ENCODE assay signal across 8 mouse cellular contexts in genomic region chr8:70892022-70892895, GRCm38 (mm10). TPM values are rescaled to one million over a fixed set of nuclear protein-coding genes. Genes with fewer than 3 reads are reported as not detected.
DNase-seq lines count a peak whose midpoint lies in the region; ATAC-seq and TF ChIP-seq lines count a peak whose summit lies in the region.

Gene Slc5a5 (minus strand): TSS chr8:70892757.

- no peak for ATAC-seq in lung, embryonic 16.5 days (ENCODE audit: low read depth)
- no peak for ATAC-seq in limb, embryonic 13.5 days (ENCODE audit: low FRiP score, low read depth)

- H3K9ac ChIP-seq in lung, embryonic 16.5 days (ENCODE audit: low read length) = peak within 1 kb of the TSS; percentile 33; the same call in 1 of the 2 replicates
- H3K9ac ChIP-seq in limb, embryonic 13.5 days = peak within 1 kb of the TSS; percentile 62

- peak; percentile 6 for DNase-seq in adrenal gland, postnatal 10 days
- DNase-seq in adrenal gland, postnatal 25 days = no peak
- no peak for DNase-seq in lung, postnatal 36 days
- DNase-seq in right cerebral cortex, adult 2 months (ENCODE audit: low spot score in 2 of 2) = no peak
- no peak for DNase-seq in natural killer cell, adult 2 months (ENCODE audit: low spot score in 2 of 2)

- TF ChIP-seq POLR2A in small intestine, adult 2 months (IDR thresholded peaks at IDR 0.05; ENCODE audit: low read depth, low read length) = no peak

- no peaks in the 10 kb centered on the region for H3K9me3 ChIP-seq in lung, embryonic 16.5 days (ENCODE audit: control insufficient read depth, low read length)
- H3K9me3 ChIP-seq in limb, embryonic 13.5 days = peaks cover 3% of the 10 kb centered on the region; the same call in 1 of the 2 replicates

- no peak for TF ChIP-seq CTCF in small intestine, adult 2 months (IDR thresholded peaks at IDR 0.05; ENCODE audit: extremely low read depth, insufficient read length, insufficient replicate concordance, low read depth, low read length)

- H3K4me1 ChIP-seq in lung, embryonic 16.5 days (replicated peaks; ENCODE audit: control insufficient read depth, insufficient read depth, low read length) = peaks cover 17% of the 10 kb centered on the region
- peaks cover 33% of the 10 kb centered on the region for H3K4me1 ChIP-seq in limb, embryonic 13.5 days
- peaks cover 20% of the 10 kb centered on the region for H3K4me1 ChIP-seq in small intestine, adult 2 months (ENCODE audit: control insufficient read depth, insufficient read depth, insufficient read length, low read length)

- no peak within 1 kb of the TSS for H3K27ac ChIP-seq in lung, embryonic 16.5 days (ENCODE audit: low read length)
- H3K27ac ChIP-seq in limb, embryonic 13.5 days = no peak within 1 kb of the TSS
- H3K27ac ChIP-seq in small intestine, adult 2 months (ENCODE audit: insufficient read depth, low read depth, low read length) = no peak within 1 kb of the TSS

- peak within 1 kb of the TSS; percentile 51 for H3K4me2 ChIP-seq in lung, embryonic 16.5 days (ENCODE audit: low read depth, low read length)
- peak within 1 kb of the TSS; percentile 66 for H3K4me2 ChIP-seq in limb, embryonic 13.5 days (replicated peaks)

- 4% methylated on average over 75 of the region's 80 CpGs for WGBS in lung, embryonic 16.5 days
- WGBS in limb, embryonic 13.5 days = 1% methylated on average over 80 of the region's 80 CpGs
- 5% methylated on average over 80 of the region's 80 CpGs for WGBS in small intestine, adult 2 months

- peak within 1 kb of the TSS; percentile 24 for H3K4me3 ChIP-seq in lung, embryonic 16.5 days (ENCODE audit: low read length)
- peak within 1 kb of the TSS; percentile 40 for H3K4me3 ChIP-seq in limb, embryonic 13.5 days
- peak within 1 kb of the TSS; percentile 44 for H3K4me3 ChIP-seq in small intestine, adult 2 months (ENCODE audit: low read depth, low read length)

- H3K36me3 ChIP-seq in lung, embryonic 16.5 days (ENCODE audit: control insufficient read depth, insufficient read depth, low read length) = peaks cover 18% of the 10 kb centered on the region
- H3K36me3 ChIP-seq in limb, embryonic 13.5 days = peaks cover 33% of the 10 kb centered on the region
- H3K36me3 ChIP-seq in small intestine, adult 2 months (ENCODE audit: control insufficient read depth, insufficient read depth, low read length) = peaks cover 17% of the 10 kb centered on the region

- peaks cover 34% of the 10 kb centered on the region for H3K27me3 ChIP-seq in lung, embryonic 16.5 days (ENCODE audit: control insufficient read depth, insufficient read depth, low read depth, low read length)
- peaks cover 67% of the 10 kb centered on the region for H3K27me3 ChIP-seq in limb, embryonic 13.5 days
- H3K27me3 ChIP-seq in small intestine, adult 2 months (ENCODE audit: control insufficient read depth, insufficient read depth, low read length) = peaks cover 14% of the 10 kb centered on the region

RNA-seq across cellular contexts. Expression of gene Slc5a5, which starts in this region (rescaled TPM):
- under 1 TPM; 0.27 to 0.42 TPM for total RNA-seq in adrenal gland, postnatal 10 days (2021)
- 0.09 TPM in 1 of 2 replicates, not detected in the other for total RNA-seq in adrenal gland, postnatal 25 days (2021)
- polyA plus RNA-seq in lung, embryonic 16.5 days (2015; fragmentation: Nextera tagmentation; extraction: Ambion mirVana) = 0.13 and 0.16 TPM in 2 replicates
- 0.39 and 0.45 TPM in 2 replicates for polyA plus RNA-seq in limb, embryonic 13.5 days (2015; fragmentation: Nextera tagmentation; extraction: Ambion mirVana)
- polyA plus RNA-seq in small intestine, adult 2 months (2012; rRNA removed) = 0.41 and 24.2 TPM in 2 replicates

Comparison
In these comparisons a context has a peak if more than half of its experiments do, and no peak if none do; other contexts are left out.
1. Peak in DNase-seq in adrenal gland, postnatal 10 days; RNA of the gene not detected or under 1 TPM.